Mouse (Mus musculus) heart, postnatal 0 days (tissue): Measurements from ENCODE around the gene Sh3bp5l. TPM values are rescaled to one million over a fixed set of nuclear protein-coding genes. Genes with fewer than 3 reads are reported as not detected.

Experiments used
- ATAC-seq: fragments of 200-750 bp; cut with Nextera tagmentation; 2 replicates; pipeline ENCODE4 v1.8.0; 2017; ENCODE audit warnings: low read depth, moderate number of reproducible peaks, moderate library complexity; ENCODE audit not compliant: insufficient read depth
- DNase-seq: peaks from one replicate; pipeline ENCODE4 v3.0.0-alpha.2; 2016; ENCODE audit warnings: low spot score
- H3K27ac ChIP-seq: fragments of 300-500 bp; sonication (generic); 2 replicates; pipeline ENCODE4 v1.5.1; 2014; ENCODE audit warnings: low read depth, mild to moderate bottlenecking
- H3K27me3 ChIP-seq: fragments of 300-500 bp; sonication (generic); 2 replicates; pipeline ENCODE4 v1.6.1; 2014; ENCODE audit warnings: low read length, mixed read lengths; ENCODE audit not compliant: control insufficient read depth, insufficient read depth
- H3K36me3 ChIP-seq: fragments of 300-500 bp; sonication (generic); replicated peaks from 2 replicates; pipeline ENCODE4 v1.6.1; 2014; ENCODE audit warnings: low read length, mixed read lengths; ENCODE audit not compliant: control insufficient read depth, insufficient read depth
- H3K4me1 ChIP-seq: fragments of 300-500 bp; sonication (generic); 2 replicates; pipeline ENCODE4 v1.6.1; 2014; ENCODE audit warnings: antibody characterized with exemption; ENCODE audit not compliant: control insufficient read depth, insufficient read depth
- H3K4me2 ChIP-seq: fragments of 300-500 bp; sonication (generic); 2 replicates; pipeline ENCODE4 v1.6.1; 2014; ENCODE audit warnings: low read depth, mild to moderate bottlenecking, low read length, moderate library complexity
- H3K4me3 ChIP-seq: fragments of 300-500 bp; sonication (generic); 2 replicates; pipeline ENCODE4 v1.5.1; 2014; ENCODE audit warnings: low read depth, low read length
- H3K9ac ChIP-seq: fragments of 300-500 bp; sonication (generic); replicated peaks from 2 replicates; pipeline ENCODE4 v1.6.1; 2014; ENCODE audit warnings: low read depth, low read length, mixed read lengths
- H3K9me3 ChIP-seq: fragments of 300-500 bp; sonication (generic); replicated peaks from 2 replicates; pipeline ENCODE4 v1.6.1; 2016; ENCODE audit warnings: low read length; ENCODE audit not compliant: control insufficient read depth
- CTCF ChIP-seq: IDR thresholded peaks from 2 replicates; pipeline ENCODE4 v1.5.1; 2016; ENCODE audit warnings: antibody characterized with exemption, control low read depth, low read depth
- EP300 ChIP-seq: IDR thresholded peaks from 2 replicates; pipeline ENCODE4 v1.6.1; 2016; ENCODE audit warnings: antibody characterized with exemption, low read depth
- WGBS: fragments of 180-500 bp; shearing (Covaris S2); extraction: QIAGEN DNeasy Blood & Tissue Kit; methylation state at CpG from one replicate; pipeline ENCODE4 v1.1.7; 2014; 5-methylcytosine and 5-hydroxymethylcytosine counted together
- polyA plus RNA-seq: library from polyadenylated mRNA; unstranded; fragments of >200 nt; fragmentation: Nextera tagmentation; extraction: Ambion mirVana; gene quantifications from 2 replicates; pipeline ENCODE4 v1.2.1, GENCODE M21; 2015
- total RNA-seq: library from RNA; depleted of rRNA; stranded (reverse); fragments of >200 nt; gene quantifications from 2 replicates; pipeline ENCODE4 v1.2.3, GENCODE M21; 2014; ENCODE audit warnings: low replicate concordance

The Sh3bp5l gene
- total and polyA plus RNA-seq, 2 experiments from 2014 or later: 28.2 to 30.2 TPM

DNA sequence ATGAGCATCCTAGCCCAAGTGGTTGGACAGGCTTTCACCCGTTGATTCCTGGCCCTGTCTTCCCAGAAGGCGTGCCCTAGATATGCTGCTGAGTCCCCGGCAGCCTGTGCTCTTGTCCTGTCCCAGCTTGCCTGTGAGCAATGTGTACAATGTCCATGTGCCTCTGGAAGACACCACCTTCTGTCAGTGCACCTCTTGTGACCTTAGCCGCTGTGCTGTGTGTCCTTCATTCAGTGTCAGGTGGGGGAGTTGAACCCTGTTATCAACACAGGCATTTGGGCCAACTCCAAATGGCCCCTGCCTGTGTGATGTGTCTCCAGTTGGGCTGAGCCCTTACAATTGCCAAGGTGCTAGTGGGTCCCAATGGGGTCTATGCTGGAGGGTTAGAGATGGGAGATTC, 16.2 kb downstream of the Sh3bp5l start:
- no peak for DNase-seq
- H3K9me3 ChIP-seq: no peaks in the 10 kb centered on the region
- H3K9ac ChIP-seq: no peak overlapping the region
- ATAC-seq: peak; percentile 64; the same call in 1 of the 2 replicates
- H3K4me1 ChIP-seq: no peaks in the 10 kb centered on the region
- no peak overlapping the region for H3K4me2 ChIP-seq
- H3K4me3 ChIP-seq: no peak overlapping the region
- WGBS: 48% methylated on average over 4 of the region's 4 CpGs
- H3K27ac ChIP-seq: no peak overlapping the region
- no peaks in the 10 kb centered on the region for H3K27me3 ChIP-seq
- peaks cover 40% of the 10 kb centered on the region for H3K36me3 ChIP-seq
- no peak for TF ChIP-seq EP300
- no peak for TF ChIP-seq CTCF

DNA sequence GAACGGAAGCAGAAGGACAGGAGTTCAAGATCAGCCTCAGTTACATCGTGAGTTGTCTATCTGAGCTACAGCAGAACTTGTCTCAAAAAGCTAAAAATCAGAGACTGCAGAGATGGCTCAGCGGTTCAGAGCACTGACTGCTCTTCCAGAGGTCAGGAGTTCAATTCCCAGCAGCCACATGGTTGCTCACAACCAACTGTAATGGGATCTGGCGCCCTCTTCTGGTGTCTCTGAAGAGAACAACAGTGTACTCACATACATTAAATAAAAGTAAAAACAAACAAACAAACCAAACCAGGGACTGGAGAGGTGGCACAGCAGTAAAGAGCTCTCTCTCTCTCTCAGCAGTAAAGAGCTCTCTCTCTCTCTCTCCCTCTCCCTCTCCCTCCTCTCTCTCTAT, 20.1 kb downstream of the Sh3bp5l start:
- Histone ChIP-seq H3K9me3 (no peaks in the 10 kb centered on the region), H3K27me3 (no peaks in the 10 kb centered on the region), H3K36me3 (peaks cover 21% of the 10 kb centered on the region), H3K4me1 (no peaks in the 10 kb centered on the region), H3K4me2 (no peak overlapping the region), H3K4me3 (no peak overlapping the region), H3K9ac (no peak overlapping the region), H3K27ac (no peak overlapping the region)
- WGBS: 68% methylated on average over 4 of the region's 4 CpGs
- ATAC-seq (no peak), DNase-seq (no peak)
- TF ChIP-seq CTCF: 0 out of 2 replicates have a peak, but pooled peaks have one; percentile 3
- TF ChIP-seq EP300: no peak

DNA sequence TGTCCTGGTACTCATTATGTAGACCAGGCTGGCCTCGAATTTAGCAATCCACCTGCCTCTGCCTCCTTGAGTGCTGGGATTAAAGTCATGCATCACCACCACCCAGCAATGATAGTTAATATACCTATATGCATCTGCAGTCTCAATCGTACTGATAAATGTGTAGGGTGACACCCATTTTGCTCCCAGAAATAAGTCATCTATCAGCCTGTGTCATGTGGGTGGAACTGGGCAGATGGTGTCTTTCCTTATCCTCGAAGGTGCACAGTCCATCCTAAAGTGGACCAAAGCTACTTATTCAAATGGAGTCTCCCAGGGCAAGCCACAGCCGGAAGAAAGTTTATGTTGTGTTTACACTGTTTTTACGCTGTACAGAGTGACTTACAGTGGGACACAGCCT, 20.7 kb downstream of the Sh3bp5l start:
- no peak overlapping the region for H3K27ac ChIP-seq

DNA sequence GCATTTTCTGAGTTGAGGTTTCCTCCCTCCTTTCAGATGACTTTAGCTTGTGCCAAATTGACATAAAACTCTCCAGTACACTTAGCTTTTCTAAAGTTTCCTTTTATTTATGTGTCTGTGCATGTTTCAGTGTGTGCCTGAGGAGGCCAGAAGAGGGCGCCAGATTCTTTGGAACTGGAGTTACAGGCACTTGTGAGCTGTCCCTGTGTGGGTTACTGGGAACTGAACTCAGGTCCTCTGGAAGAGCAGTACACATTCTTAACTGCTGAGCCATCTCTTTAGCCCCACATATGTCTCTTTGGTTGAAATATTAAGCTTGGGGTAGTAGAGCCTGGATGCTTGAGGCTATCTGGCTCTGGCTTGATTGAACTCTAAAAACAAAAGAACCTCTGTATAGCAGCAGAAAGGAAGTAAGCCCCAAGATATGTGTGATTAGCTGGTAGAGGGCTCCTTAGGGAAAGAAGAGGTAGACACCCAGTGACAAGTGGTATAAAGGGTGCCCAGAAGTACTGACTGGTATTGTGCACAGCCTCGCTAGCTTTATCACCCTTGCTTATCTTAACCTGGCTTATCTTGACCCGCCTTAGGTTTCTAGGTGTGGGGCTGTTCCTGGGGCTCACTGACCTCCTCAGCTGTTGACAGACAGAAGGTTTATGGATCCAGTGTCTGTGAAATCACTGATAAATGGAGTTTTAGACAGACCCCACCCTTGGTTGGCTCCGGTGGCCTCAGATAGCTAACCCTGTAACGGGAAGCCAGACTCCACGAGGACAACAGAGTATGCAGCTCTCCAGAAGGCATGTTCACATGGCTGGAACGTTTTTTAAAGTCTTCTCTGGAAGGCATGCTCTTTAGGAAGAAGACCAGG, 22.4 kb downstream of the Sh3bp5l start:
- H3K4me3 ChIP-seq: no peak overlapping the region
- 13% methylated on average over 7 of the region's 7 CpGs for WGBS
- no peaks in the 10 kb centered on the region for H3K4me1 ChIP-seq
- DNase-seq (no peak), ATAC-seq (no peak)
- no peak overlapping the region for H3K4me2 ChIP-seq
- no peak overlapping the region for H3K27ac ChIP-seq
- H3K9me3 ChIP-seq: no peaks in the 10 kb centered on the region
- H3K9ac ChIP-seq: no peak overlapping the region
- peaks cover 3% of the 10 kb centered on the region; the same call in 1 of the 2 replicates for H3K36me3 ChIP-seq
- no peak for TF ChIP-seq EP300
- no peak; the same call in 1 of the 2 replicates for TF ChIP-seq CTCF
- no peaks in the 10 kb centered on the region for H3K27me3 ChIP-seq

More for the DNA sequence above, 20.7 kb downstream of the Sh3bp5l start:
- ATAC-seq (no peak), DNase-seq (no peak)
- Histone ChIP-seq H3K27me3 (no peaks in the 10 kb centered on the region), H3K4me1 (no peaks in the 10 kb centered on the region), H3K4me2 (no peak overlapping the region), H3K36me3 (peaks cover 16% of the 10 kb centered on the region), H3K9me3 (no peaks in the 10 kb centered on the region), H3K9ac (no peak overlapping the region), H3K4me3 (no peak overlapping the region)
- TF ChIP-seq EP300: no peak
- 82% methylated on average over 5 of the region's 5 CpGs for WGBS

DNA sequence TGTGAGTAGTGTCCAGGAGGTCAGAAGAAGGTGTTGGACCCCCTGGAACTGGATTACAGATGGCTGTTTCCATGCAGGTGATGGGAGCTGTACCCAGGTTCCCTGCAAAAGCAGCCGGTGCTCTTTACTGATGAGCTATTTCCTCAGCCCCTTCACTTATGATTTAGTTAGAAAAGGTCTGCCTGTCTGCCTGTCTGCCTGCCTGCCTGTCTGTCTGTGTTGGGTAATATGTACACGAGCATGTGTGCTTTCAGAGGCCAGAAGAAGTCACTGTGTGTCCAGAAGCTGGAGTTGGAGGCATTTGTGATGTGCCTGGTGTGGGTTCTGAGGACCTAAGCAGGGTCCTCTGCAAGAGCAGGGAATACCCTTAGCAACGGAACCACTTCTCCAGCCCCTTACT, 23.2 kb downstream of the Sh3bp5l start:
- no peaks in the 10 kb centered on the region; the same call in 1 of the 2 replicates for H3K36me3 ChIP-seq
- H3K27me3 ChIP-seq: no peaks in the 10 kb centered on the region
- 58% methylated on average over 3 of the region's 3 CpGs for WGBS
- TF ChIP-seq CTCF: no peak
- no peak for TF ChIP-seq EP300
- no peak for ATAC-seq
- H3K4me2 ChIP-seq: no peak overlapping the region
- no peak overlapping the region for H3K4me3 ChIP-seq
- no peak overlapping the region for H3K27ac ChIP-seq
- no peak for DNase-seq
- no peak overlapping the region for H3K9ac ChIP-seq
- no peaks in the 10 kb centered on the region for H3K4me1 ChIP-seq
- H3K9me3 ChIP-seq: no peaks in the 10 kb centered on the region

DNA sequence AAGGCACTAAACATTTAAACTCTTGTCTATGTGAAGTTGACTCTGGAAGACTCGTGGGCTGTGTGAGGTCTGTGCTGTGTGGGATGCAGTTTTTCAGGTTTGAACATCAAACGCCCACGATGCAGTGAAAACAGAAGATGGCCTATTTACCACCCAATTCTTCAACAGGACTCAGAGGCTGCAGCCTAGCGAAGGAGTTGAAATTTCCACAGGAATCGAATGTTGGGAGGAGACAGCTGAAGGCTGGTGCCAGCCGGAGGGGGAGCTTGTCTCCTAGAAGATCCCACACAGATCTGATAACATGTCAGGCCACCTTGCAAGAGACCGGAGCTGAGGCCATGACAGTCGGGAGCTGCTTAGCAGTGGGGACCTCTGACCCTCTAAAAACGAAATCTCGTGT, 24.0 kb downstream of the Sh3bp5l start:
- Histone ChIP-seq H3K4me2 (no peak overlapping the region), H3K9ac (no peak overlapping the region), H3K27ac (no peak overlapping the region), H3K4me3 (no peak overlapping the region), H3K36me3 (no peaks in the 10 kb centered on the region), H3K27me3 (no peaks in the 10 kb centered on the region), H3K4me1 (no peaks in the 10 kb centered on the region), H3K9me3 (no peaks in the 10 kb centered on the region)
- 49% methylated on average over 10 of the region's 10 CpGs for WGBS
- TF ChIP-seq CTCF: no peak
- no peak for TF ChIP-seq EP300
- no peak for ATAC-seq
- no peak for DNase-seq
